Mouse (Mus musculus) lung, postnatal 0 days (tissue): Measurements from ENCODE around the gene Scmh1.

Source experiments
- CTCF ChIP-seq: IDR thresholded peaks from 2 replicates; pipeline ENCODE4 v1.5.1; 2016; ENCODE audit warnings: antibody characterized with exemption, mild to moderate bottlenecking
- EP300 ChIP-seq: IDR thresholded peaks from 2 replicates; pipeline ENCODE4 v1.6.1; 2016; ENCODE audit warnings: antibody characterized with exemption, mild to moderate bottlenecking, control low read depth

- no peak for TF ChIP-seq CTCF
- TF ChIP-seq EP300, result no peak
These were observed 163.9 kb downstream of the Scmh1 start for GRCm38 (mm10) chr4:120569025-120569424.
